Mouse (Mus musculus) kidney, embryonic 15.5 days (tissue): ENCODE measurements at regions not wholly inside any gene's neighbourhood (a gene's known extent, or its start where the extent isn't known, plus 50 kb on each side); places are given as distances from the start of the nearest gene placed in this dataset.

Experiments used
- ATAC-seq: fragments of 200-750 bp; cut with Nextera tagmentation; replicated peaks from 2 replicates; pipeline ENCODE4 v1.8.0; 2017; ENCODE audit warnings: moderate TSS enrichment; ENCODE audit not compliant: low FRiP score
- H3K27ac ChIP-seq: fragments of 300-500 bp; sonication (generic); 2 replicates; pipeline ENCODE4 v1.5.1; 2015; ENCODE audit warnings: mild to moderate bottlenecking, inconsistent platforms
- H3K27me3 ChIP-seq: fragments of 300-500 bp; sonication (generic); 2 replicates; pipeline ENCODE4 v1.6.1; 2015; ENCODE audit warnings: inconsistent platforms
- H3K36me3 ChIP-seq: fragments of 300-500 bp; sonication (generic); 2 replicates; pipeline ENCODE4 v1.6.1; 2015; ENCODE audit warnings: inconsistent platforms
- H3K4me1 ChIP-seq: fragments of 300-500 bp; sonication (generic); 2 replicates; pipeline ENCODE4 v1.6.1; 2015; ENCODE audit warnings: inconsistent platforms
- H3K4me2 ChIP-seq: fragments of 300-500 bp; sonication (generic); 2 replicates; pipeline ENCODE4 v1.6.1; 2015; ENCODE audit warnings: moderate library complexity, mild to moderate bottlenecking, inconsistent platforms
- H3K4me3 ChIP-seq: fragments of 300-500 bp; sonication (generic); replicated peaks from 2 replicates; pipeline ENCODE4 v1.5.1; 2015; ENCODE audit warnings: mild to moderate bottlenecking, inconsistent platforms
- H3K9ac ChIP-seq: fragments of 300-500 bp; sonication (generic); 2 replicates; pipeline ENCODE4 v1.6.1; 2015; ENCODE audit warnings: mild to moderate bottlenecking, inconsistent platforms
- H3K9me3 ChIP-seq: fragments of 300-500 bp; sonication (generic); replicated peaks from 2 replicates; pipeline ENCODE4 v1.6.1; 2016; ENCODE audit warnings: inconsistent platforms
- WGBS: fragments of 180-500 bp; shearing (Covaris S2); methylation state at CpG from one replicate; pipeline ENCODE4 v1.1.7; 2015; ENCODE audit warnings: mixed read lengths; 5-methylcytosine and 5-hydroxymethylcytosine counted together

DNA sequence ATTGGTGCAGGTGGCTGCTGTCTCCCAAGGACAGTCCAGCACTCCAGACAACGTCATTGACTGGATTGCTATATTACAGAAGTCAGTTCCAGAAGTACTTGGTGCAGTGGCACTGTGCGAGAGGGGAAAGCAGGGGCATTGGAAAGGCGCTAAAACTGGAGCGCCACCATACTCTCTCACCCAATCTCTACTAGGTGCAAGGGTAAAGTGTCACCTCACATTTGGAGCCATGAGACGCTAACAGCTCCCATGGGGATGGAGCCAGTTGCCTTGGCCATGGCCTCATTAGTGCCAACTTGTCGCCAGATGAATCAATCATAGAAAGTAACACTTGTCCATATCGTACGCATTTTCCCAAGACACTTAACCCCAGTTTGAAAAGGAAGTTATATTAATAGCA lies 1617.2 kb upstream of the Gulo start:
- Histone ChIP-seq H3K27me3 (0 out of 2 replicates have a peak, but pooled peaks cover 2% of the 10 kb centered on the region), H3K9ac (no peak overlapping the region), H3K9me3 (no peaks in the 10 kb centered on the region), H3K4me1 (0 out of 2 replicates have a peak, but pooled peaks cover 4% of the 10 kb centered on the region), H3K4me3 (no peak overlapping the region), H3K27ac (no peak overlapping the region), H3K4me2 (no peak overlapping the region), H3K36me3 (no peaks in the 10 kb centered on the region)
- ATAC-seq: no peak
- WGBS: 86% methylated on average over 8 of the region's 8 CpGs

GRCm38 (mm10) chr14:67623841-67624480 lies 1615.0 kb upstream of the Gulo start:
- no peaks in the 10 kb centered on the region for H3K36me3 ChIP-seq
- H3K4me3 ChIP-seq: no peak overlapping the region
- no peak overlapping the region for H3K9ac ChIP-seq
- no peak for ATAC-seq
- 0 out of 2 replicates have a peak, but pooled peaks cover 2% of the 10 kb centered on the region for H3K27me3 ChIP-seq
- H3K27ac ChIP-seq: no peak overlapping the region
- WGBS: 70% methylated on average over 4 of the region's 4 CpGs
- 0 out of 2 replicates have a peak, but pooled peaks cover 4% of the 10 kb centered on the region for H3K4me1 ChIP-seq
- H3K9me3 ChIP-seq: no peaks in the 10 kb centered on the region
- H3K4me2 ChIP-seq: no peak overlapping the region

- no peaks in the 10 kb centered on the region for H3K9me3 ChIP-seq
- H3K27ac ChIP-seq: no peak overlapping the region
- WGBS: 86% methylated on average over 6 of the region's 6 CpGs
- H3K36me3 ChIP-seq: no peaks in the 10 kb centered on the region
- H3K9ac ChIP-seq: no peak overlapping the region
- H3K4me2 ChIP-seq: no peak overlapping the region
- ATAC-seq: no peak
- no peak overlapping the region for H3K4me3 ChIP-seq
- 0 out of 2 replicates have a peak, but pooled peaks cover 2% of the 10 kb centered on the region for H3K27me3 ChIP-seq
- H3K4me1 ChIP-seq: 0 out of 2 replicates have a peak, but pooled peaks cover 4% of the 10 kb centered on the region
Measured at GRCm38 (mm10) chr14:67622911-67623310, 1613.9 kb upstream of the Gulo start.

DNA sequence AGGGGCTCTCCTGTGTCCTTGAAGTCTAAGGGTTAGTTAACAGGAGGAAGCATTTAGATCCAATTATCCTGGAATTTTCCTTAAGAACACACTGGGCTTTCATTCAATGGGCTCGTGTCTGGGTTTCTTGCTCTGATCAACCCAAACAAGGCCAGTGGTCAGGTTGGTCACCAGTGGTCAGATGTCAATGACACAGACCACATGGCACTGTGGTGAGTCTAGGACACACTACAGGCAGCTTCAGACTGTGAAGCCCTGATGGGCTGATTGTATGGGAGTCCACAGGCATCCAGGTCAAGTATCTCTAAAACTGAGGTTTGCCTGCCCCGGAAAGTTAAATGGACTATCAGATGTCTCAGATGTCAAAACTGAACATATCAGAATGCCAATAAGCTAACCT lies 1612.5 kb upstream of the Gulo start:
- no peaks in the 10 kb centered on the region for H3K36me3 ChIP-seq
- H3K27me3 ChIP-seq: 0 out of 2 replicates have a peak, but pooled peaks cover 5% of the 10 kb centered on the region
- no peak overlapping the region for H3K4me3 ChIP-seq
- H3K4me2 ChIP-seq: no peak overlapping the region
- no peaks in the 10 kb centered on the region for H3K9me3 ChIP-seq
- 0 out of 2 replicates have a peak, but pooled peaks cover 4% of the 10 kb centered on the region for H3K4me1 ChIP-seq
- WGBS: 40% methylated on average over 2 of the region's 2 CpGs
- no peak for ATAC-seq
- no peak overlapping the region for H3K9ac ChIP-seq
- no peak overlapping the region for H3K27ac ChIP-seq

GRCm38 (mm10) chr14:67620854-67621476 lies 1612.0 kb upstream of the Gulo start:
- ATAC-seq: no peak
- H3K36me3 ChIP-seq: no peaks in the 10 kb centered on the region
- 25% methylated on average over 4 of the region's 4 CpGs for WGBS

GRCm38 (mm10) chr14:67619571-67619970 lies 1610.6 kb upstream of the Gulo start:
- Histone ChIP-seq H3K27me3 (peaks cover 5% of the 10 kb centered on the region; the same call in 1 of the 2 replicates), H3K4me2 (no peak overlapping the region), H3K36me3 (no peaks in the 10 kb centered on the region), H3K27ac (no peak overlapping the region), H3K4me1 (peaks cover 4% of the 10 kb centered on the region), H3K9me3 (no peaks in the 10 kb centered on the region), H3K4me3 (no peak overlapping the region), H3K9ac (no peak overlapping the region)
- ATAC-seq: no peak
- 67% methylated on average over 4 of the region's 4 CpGs for WGBS

More at GRCm38 (mm10) chr14:67620854-67621476, 1612.0 kb upstream of the Gulo start:
- no peak overlapping the region for H3K4me3 ChIP-seq
- no peaks in the 10 kb centered on the region for H3K9me3 ChIP-seq
- no peak overlapping the region for H3K9ac ChIP-seq
- no peak overlapping the region for H3K27ac ChIP-seq
- 0 out of 2 replicates have a peak, but pooled peaks cover 4% of the 10 kb centered on the region for H3K4me1 ChIP-seq
- 0 out of 2 replicates have a peak, but pooled peaks cover 5% of the 10 kb centered on the region for H3K27me3 ChIP-seq
- H3K4me2 ChIP-seq: no peak overlapping the region

DNA sequence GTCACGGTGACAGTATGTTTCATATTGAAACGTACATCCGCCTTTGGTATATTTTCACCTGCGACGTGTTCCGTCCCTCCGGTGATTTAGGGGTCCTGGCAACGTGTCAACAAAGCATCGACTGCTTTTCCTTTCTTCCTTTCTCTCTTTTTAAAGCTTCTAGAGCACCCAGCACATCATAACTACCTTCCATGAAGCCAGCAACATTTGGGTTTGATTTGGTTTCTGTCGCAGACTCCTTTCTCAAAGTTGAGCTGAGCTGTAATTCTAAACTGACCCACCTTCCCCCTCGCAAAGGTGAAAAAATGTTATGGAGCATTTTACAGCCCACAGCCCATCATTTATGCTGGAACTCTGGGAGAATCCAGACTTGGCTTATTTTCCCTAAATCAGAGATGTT lies 1605.4 kb upstream of the Gulo start:
- H3K27me3 ChIP-seq: peaks cover 42% of the 10 kb centered on the region
- WGBS: 46% methylated on average over 11 of the region's 11 CpGs
- ATAC-seq: no peak
- peak overlapping the region; percentile 59; the same call in 1 of the 2 replicates for H3K4me2 ChIP-seq
- H3K4me1 ChIP-seq: peaks cover 25% of the 10 kb centered on the region
- no peak overlapping the region for H3K4me3 ChIP-seq
- H3K9ac ChIP-seq: no peak overlapping the region
- no peak overlapping the region for H3K27ac ChIP-seq
- H3K36me3 ChIP-seq: no peaks in the 10 kb centered on the region
- H3K9me3 ChIP-seq: no peaks in the 10 kb centered on the region

GRCm38 (mm10) chr14:67613691-67614090 lies 1604.7 kb upstream of the Gulo start:
- H3K9me3 ChIP-seq: no peaks in the 10 kb centered on the region
- peak overlapping the region; percentile 59 for H3K4me2 ChIP-seq
- H3K4me1 ChIP-seq: peaks cover 25% of the 10 kb centered on the region
- ATAC-seq: no peak
- 52% methylated on average over 13 of the region's 13 CpGs for WGBS
- no peak overlapping the region for H3K9ac ChIP-seq
- H3K4me3 ChIP-seq: peak overlapping the region; percentile 30
- H3K27ac ChIP-seq: peak overlapping the region; percentile 45; the same call in 1 of the 2 replicates
- H3K36me3 ChIP-seq: no peaks in the 10 kb centered on the region
- peaks cover 49% of the 10 kb centered on the region for H3K27me3 ChIP-seq

DNA sequence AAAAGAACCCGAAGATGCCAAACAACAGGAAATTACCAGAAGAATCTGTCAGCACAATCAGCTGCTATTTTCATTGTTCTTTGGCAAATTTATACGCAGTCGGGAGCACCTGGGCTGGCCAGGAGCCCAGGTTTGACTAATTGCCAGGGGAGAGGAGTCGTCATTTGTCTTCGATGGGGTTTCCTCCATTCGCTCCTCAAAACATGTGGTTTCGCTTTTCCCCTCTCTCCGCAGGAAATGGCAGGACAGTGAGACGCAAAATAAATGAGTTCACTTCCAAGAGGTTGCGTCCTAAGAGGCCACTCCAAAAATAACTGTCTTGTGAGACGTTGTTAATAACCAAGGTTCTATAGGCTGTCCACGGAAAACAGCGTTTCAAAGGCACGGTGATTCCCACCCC lies 1604.2 kb upstream of the Gulo start:
- H3K27me3 ChIP-seq: peaks cover 53% of the 10 kb centered on the region
- H3K9me3 ChIP-seq: no peaks in the 10 kb centered on the region
- 23% methylated on average over 14 of the region's 14 CpGs for WGBS
- H3K4me2 ChIP-seq: peak overlapping the region; percentile 59
- H3K4me1 ChIP-seq: peaks cover 28% of the 10 kb centered on the region
- no peak overlapping the region for H3K9ac ChIP-seq
- peak overlapping the region; percentile 30 for H3K4me3 ChIP-seq
- no peaks in the 10 kb centered on the region for H3K36me3 ChIP-seq
- ATAC-seq: no peak
- peak overlapping the region; percentile 45; the same call in 1 of the 2 replicates for H3K27ac ChIP-seq

DNA sequence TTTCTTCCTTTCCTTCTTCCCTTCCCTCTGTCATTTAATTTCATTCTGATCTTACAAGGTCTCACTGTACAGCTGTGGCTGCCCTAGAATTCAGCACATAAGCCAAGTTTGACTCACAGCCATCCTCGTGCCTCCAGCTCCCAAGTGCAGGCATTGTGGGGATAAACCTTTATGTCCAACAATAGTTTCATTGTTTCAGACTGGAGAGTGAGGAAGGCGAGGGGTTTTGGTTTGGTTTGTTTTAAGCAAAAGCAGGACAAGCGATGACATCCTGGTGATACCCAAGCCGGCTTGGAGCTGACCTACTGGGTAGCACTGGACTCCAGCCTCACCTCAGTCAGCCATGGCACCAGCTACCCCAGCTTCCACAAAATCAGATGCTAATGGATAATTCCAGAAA lies 1603.5 kb upstream of the Gulo start:
- no peak for ATAC-seq
- WGBS: 50% methylated on average over 4 of the region's 4 CpGs

DNA sequence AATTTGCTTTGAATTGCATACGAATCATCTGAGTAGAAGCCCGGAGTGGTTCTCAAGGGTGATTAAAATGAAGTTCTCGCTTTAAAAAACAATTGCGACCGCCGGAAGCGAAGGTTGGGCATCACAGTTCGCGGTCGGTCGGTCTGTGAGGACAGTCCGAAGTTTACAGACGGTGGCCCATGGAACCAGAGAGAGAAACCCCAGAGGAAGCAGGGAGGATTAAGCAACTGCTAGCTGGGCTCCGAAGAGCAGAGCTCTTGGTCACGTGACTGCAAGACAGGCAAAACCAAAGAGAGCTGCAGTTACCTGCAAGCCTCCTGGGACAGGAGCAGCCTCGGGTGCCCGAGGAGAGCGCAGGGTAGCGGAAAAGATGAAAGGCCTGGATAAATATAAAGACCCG lies 1599.3 kb upstream of the Gulo start:
- Histone ChIP-seq H3K9ac (no peak overlapping the region), H3K27ac (no peak overlapping the region), H3K36me3 (no peaks in the 10 kb centered on the region), H3K4me3 (peak overlapping the region; percentile 30), H3K4me1 (peaks cover 20% of the 10 kb centered on the region), H3K9me3 (no peaks in the 10 kb centered on the region), H3K27me3 (peaks cover 48% of the 10 kb centered on the region), H3K4me2 (peak overlapping the region; percentile 50)
- 22% methylated on average over 20 of the region's 20 CpGs for WGBS
- ATAC-seq: no peak

More for the DNA sequence above, 1603.5 kb upstream of the Gulo start:
- H3K4me2 ChIP-seq: no peak overlapping the region
- no peak overlapping the region for H3K4me3 ChIP-seq
- no peaks in the 10 kb centered on the region for H3K36me3 ChIP-seq
- H3K9me3 ChIP-seq: no peaks in the 10 kb centered on the region
- H3K27ac ChIP-seq: no peak overlapping the region
- H3K4me1 ChIP-seq: peaks cover 31% of the 10 kb centered on the region
- H3K9ac ChIP-seq: no peak overlapping the region
- peaks cover 57% of the 10 kb centered on the region for H3K27me3 ChIP-seq

GRCm38 (mm10) chr14:67602960-67603359 lies 1594.0 kb upstream of the Gulo start:
- no peak overlapping the region for H3K9ac ChIP-seq
- peaks cover under 1% of the 10 kb centered on the region; the same call in 1 of the 2 replicates for H3K4me1 ChIP-seq
- H3K27me3 ChIP-seq: peaks cover 1% of the 10 kb centered on the region
- ATAC-seq: no peak
- WGBS: 61% methylated on average over 4 of the region's 4 CpGs
- no peak overlapping the region for H3K4me2 ChIP-seq
- no peak overlapping the region for H3K4me3 ChIP-seq
- H3K27ac ChIP-seq: no peak overlapping the region
- H3K36me3 ChIP-seq: no peaks in the 10 kb centered on the region
- no peaks in the 10 kb centered on the region for H3K9me3 ChIP-seq
